Mouse (Mus musculus) intestine, embryonic 16.5 days (tissue): ENCODE measurements around the gene Fanca. TPM values are rescaled to one million over a fixed set of nuclear protein-coding genes. Genes with fewer than 3 reads are reported as not detected.
"Not testable (repeated sequence)": the region's sequence is repeated elsewhere in the genome, so short reads cannot be mapped to it uniquely, and the experiment has no call there.

Source experiments
- ATAC-seq: fragments of 200-750 bp; cut with Nextera tagmentation; 2 replicates; pipeline ENCODE4 v1.8.0; 2017; ENCODE audit warnings: moderate TSS enrichment, moderate library complexity
- H3K27ac ChIP-seq: fragments of 300-500 bp; sonication (generic); 2 replicates; pipeline ENCODE4 v1.5.1; 2014; ENCODE audit warnings: mild to moderate bottlenecking, low read length
- H3K27me3 ChIP-seq: fragments of 300-500 bp; sonication (generic); replicated peaks from 2 replicates; pipeline ENCODE4 v1.6.1; 2014; ENCODE audit warnings: low read length, control low read depth, mixed read lengths; ENCODE audit not compliant: control insufficient read depth, insufficient read depth
- H3K36me3 ChIP-seq: fragments of 300-500 bp; sonication (generic); 2 replicates; pipeline ENCODE4 v1.6.1; 2014; ENCODE audit warnings: low read length, control low read depth; ENCODE audit not compliant: control insufficient read depth, insufficient read depth
- H3K4me1 ChIP-seq: fragments of 300-500 bp; sonication (generic); 2 replicates; pipeline ENCODE4 v1.6.1; 2014; ENCODE audit warnings: low read length, control low read depth, mixed read lengths; ENCODE audit not compliant: control insufficient read depth, insufficient read depth
- H3K4me2 ChIP-seq: fragments of 300-500 bp; sonication (generic); 2 replicates; pipeline ENCODE4 v1.6.1; 2014; ENCODE audit warnings: low read depth, low read length, control low read depth
- H3K4me3 ChIP-seq: fragments of 300-500 bp; sonication (generic); 2 replicates; pipeline ENCODE4 v1.5.1; 2014; ENCODE audit warnings: mild to moderate bottlenecking, low read length
- H3K9ac ChIP-seq: fragments of 300-500 bp; sonication (generic); 2 replicates; pipeline ENCODE4 v1.6.1; 2014; ENCODE audit warnings: low read depth, low read length
- H3K9me3 ChIP-seq: fragments of 300-500 bp; sonication (generic); 2 replicates; pipeline ENCODE4 v1.6.1; 2016; ENCODE audit warnings: low read length, control low read depth; ENCODE audit not compliant: control insufficient read depth
- WGBS: fragments of 180-500 bp; shearing (Covaris S2); extraction: QIAGEN DNeasy Blood & Tissue Kit; methylation state at CpG from one replicate; pipeline ENCODE4 v1.1.7; 2014; 5-methylcytosine and 5-hydroxymethylcytosine counted together
- polyA plus RNA-seq: library from polyadenylated mRNA; unstranded; fragments of >200 nt; fragmentation: Nextera tagmentation; extraction: Ambion mirVana; gene quantifications from 2 replicates; pipeline ENCODE4 v1.2.1, GENCODE M21; 2015

Fanca gene
- polyA plus RNA-seq, 1 experiment from 2014 or later: 20.2 TPM

DNA sequence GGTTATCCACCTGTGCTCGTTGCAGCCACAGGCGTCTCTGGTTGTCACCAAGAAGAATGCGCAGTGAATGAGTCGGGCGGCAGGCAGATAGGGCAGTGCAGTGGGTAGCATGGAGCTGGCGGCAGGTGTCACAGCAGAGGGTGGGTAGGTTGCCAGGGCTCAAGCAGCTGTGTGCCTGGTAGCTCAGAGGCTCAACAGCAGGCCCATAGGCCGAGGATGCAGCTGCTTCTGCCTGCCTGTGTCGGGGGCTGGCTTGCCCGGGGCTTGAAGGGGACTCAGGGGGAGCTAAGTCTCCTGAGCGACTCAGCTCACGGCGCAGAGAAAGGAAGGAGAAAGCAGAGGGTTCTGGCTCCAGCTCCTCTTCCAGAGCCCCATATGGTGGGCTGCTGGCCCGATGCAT lies 85.1 kb downstream of the Fanca start:
- Histone ChIP-seq H3K9me3 (no peaks in the 10 kb centered on the region), H3K27ac (no peak overlapping the region), H3K27me3 (no peaks in the 10 kb centered on the region), H3K4me2 (no peak overlapping the region), H3K4me3 (no peak overlapping the region), H3K4me1 (peaks cover 14% of the 10 kb centered on the region), H3K36me3 (no peaks in the 10 kb centered on the region), H3K9ac (no peak overlapping the region)
- ATAC-seq: no peak
- WGBS: 57% methylated on average over 13 of the region's 13 CpGs

DNA sequence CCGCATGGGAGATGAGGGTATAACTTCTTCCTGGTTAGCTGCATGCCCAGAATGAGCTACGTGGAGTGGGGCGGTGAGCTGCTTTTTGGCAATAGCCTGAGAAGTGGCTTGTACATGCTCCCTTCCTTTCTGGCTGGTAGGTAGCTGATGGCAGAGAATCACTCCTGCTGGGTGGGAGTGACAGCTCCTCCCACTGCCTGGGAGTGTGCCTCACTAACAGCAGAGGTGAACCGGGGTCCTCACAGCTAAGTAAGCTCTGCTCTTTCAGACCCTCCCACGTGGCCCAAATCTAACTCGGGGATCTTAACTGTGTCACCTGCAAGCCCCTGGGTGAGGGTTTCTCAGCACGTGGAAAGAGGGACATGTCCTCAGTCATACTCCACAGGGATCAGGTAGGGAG lies 85.8 kb downstream of the Fanca start:
- Histone ChIP-seq H3K9me3 (no peaks in the 10 kb centered on the region), H3K4me2 (no peak overlapping the region), H3K27ac (no peak overlapping the region), H3K27me3 (no peaks in the 10 kb centered on the region), H3K36me3 (0 out of 2 replicates have a peak, but pooled peaks cover under 1% of the 10 kb centered on the region), H3K9ac (no peak overlapping the region), H3K4me1 (peaks cover 14% of the 10 kb centered on the region), H3K4me3 (no peak overlapping the region)
- ATAC-seq: no peak
- 29% methylated on average over 7 of the region's 7 CpGs for WGBS

- WGBS: 53% methylated on average over 5 of the region's 5 CpGs
- H3K27ac ChIP-seq: no peak overlapping the region
- H3K9ac ChIP-seq: 0 out of 2 replicates have a peak overlapping the region, but pooled peaks have one; percentile 24
- no peak overlapping the region for H3K4me3 ChIP-seq
- ATAC-seq: no peak
- H3K9me3 ChIP-seq: no peaks in the 10 kb centered on the region
- H3K4me2 ChIP-seq: no peak overlapping the region
- H3K27me3 ChIP-seq: no peaks in the 10 kb centered on the region
- H3K36me3 ChIP-seq: 0 out of 2 replicates have a peak, but pooled peaks cover 8% of the 10 kb centered on the region
- peaks cover 14% of the 10 kb centered on the region for H3K4me1 ChIP-seq
Observed at GRCm38 (mm10) chr8:123231742-123232141, 86.6 kb downstream of the Fanca start.

GRCm38 (mm10) chr8:123230326-123230725 lies 88.0 kb downstream of the Fanca start:
- H3K36me3 ChIP-seq, ATAC-seq, H3K27ac ChIP-seq, H3K4me3 ChIP-seq, H3K9ac ChIP-seq, H3K9me3 ChIP-seq, H3K27me3 ChIP-seq, H3K4me1 ChIP-seq, H3K4me2 ChIP-seq: not testable (repeated sequence)
- WGBS: 77% methylated on average over 10 of the region's 11 CpGs

DNA sequence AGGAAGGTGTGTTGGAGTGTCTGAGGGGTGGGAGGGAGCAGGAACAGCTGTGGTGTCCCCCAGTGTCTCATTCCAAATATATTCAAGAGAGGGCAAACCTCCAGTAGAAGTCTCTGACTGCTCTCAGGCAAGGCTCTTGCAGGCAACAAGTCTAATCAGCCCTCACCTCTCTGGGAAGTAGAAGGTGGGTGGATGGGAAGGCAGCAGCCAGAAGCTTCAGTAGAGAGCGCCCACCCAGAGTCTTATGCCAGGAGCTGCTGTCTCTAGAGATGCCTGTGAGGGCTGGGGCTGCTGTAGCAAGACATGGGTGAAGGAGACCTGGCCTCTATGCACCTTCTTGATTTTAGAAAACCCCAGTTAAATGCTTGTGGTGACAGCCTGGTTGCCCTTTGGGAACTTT lies 90.0 kb downstream of the Fanca start:
- no peaks in the 10 kb centered on the region for H3K27me3 ChIP-seq
- H3K36me3 ChIP-seq: 0 out of 2 replicates have a peak, but pooled peaks cover 8% of the 10 kb centered on the region
- H3K4me3 ChIP-seq: no peak overlapping the region
- no peak overlapping the region for H3K27ac ChIP-seq
- no peaks in the 10 kb centered on the region for H3K9me3 ChIP-seq
- H3K4me2 ChIP-seq: no peak overlapping the region
- ATAC-seq: no peak
- no peak overlapping the region for H3K9ac ChIP-seq
- peaks cover 8% of the 10 kb centered on the region; the same call in 1 of the 2 replicates for H3K4me1 ChIP-seq
- 95% methylated on average over 1 of the region's 1 CpGs for WGBS

GRCm38 (mm10) chr8:123224278-123225266 lies 93.8 kb downstream of the Fanca start, which contains the start of gene Cdk10:
Gene Cdk10, plus strand, starts transcription at chr8:123224842.
- ATAC-seq: peak; percentile 94
- Histone ChIP-seq H3K4me3 (peak within 1 kb of the TSS; percentile 82), H3K27me3 (no peaks in the 10 kb centered on the region), H3K27ac (peak within 1 kb of the TSS; percentile 74), H3K36me3 (0 out of 2 replicates have a peak, but pooled peaks cover 8% of the 10 kb centered on the region), H3K4me1 (peaks cover 8% of the 10 kb centered on the region; the same call in 1 of the 2 replicates), H3K9ac (peak within 1 kb of the TSS; percentile 88), H3K9me3 (no peaks in the 10 kb centered on the region), H3K4me2 (peak within 1 kb of the TSS; percentile 86)
- 2% methylated on average over 59 of the region's 59 CpGs for WGBS

- no peak overlapping the region for H3K9ac ChIP-seq
- H3K27ac ChIP-seq: no peak overlapping the region
- no peak overlapping the region for H3K4me3 ChIP-seq
- no peaks in the 10 kb centered on the region for H3K27me3 ChIP-seq
- H3K4me1 ChIP-seq: peaks cover 8% of the 10 kb centered on the region; the same call in 1 of the 2 replicates
- H3K9me3 ChIP-seq: no peaks in the 10 kb centered on the region
- ATAC-seq: no peak
- 76% methylated on average over 1 of the region's 1 CpGs for WGBS
- no peak overlapping the region for H3K4me2 ChIP-seq
- H3K36me3 ChIP-seq: no peaks in the 10 kb centered on the region
Observed at GRCm38 (mm10) chr8:123220917-123221316, 97.5 kb downstream of the Fanca start.

Other genes with a start within 250 kb of the Fanca start
- 1,403 and 1,521 TPM in 2 replicates for gene Rpl13, start 216.2 kb downstream of the Fanca start, polyA plus RNA-seq
- 0.78 and 0.93 TPM in 2 replicates for gene Cpne7, start 201.2 kb downstream of the Fanca start, polyA plus RNA-seq
- gene Sult5a1, start 160.3 kb downstream of the Fanca start, polyA plus RNA-seq: 9.3 and 9.6 TPM in 2 replicates
- 7.5 and 12.6 TPM in 2 replicates for gene Dpep1, start 132.3 kb downstream of the Fanca start, polyA plus RNA-seq
- gene Chmp1a, start 105.8 kb downstream of the Fanca start, polyA plus RNA-seq: 173 and 184 TPM in 2 replicates
- gene Spata33, start 105.7 kb downstream of the Fanca start, polyA plus RNA-seq: 1.7 and 2.7 TPM in 2 replicates
- 23.7 and 27.8 TPM in 2 replicates for gene Cdk10, start 93.7 kb downstream of the Fanca start, polyA plus RNA-seq
- gene Spata2l, start 82.3 kb downstream of the Fanca start, polyA plus RNA-seq: 6.0 TPM in 2 replicates
- 16.5 and 19.3 TPM in 2 replicates for gene Zfp276, start 64.4 kb downstream of the Fanca start, polyA plus RNA-seq
- gene Vps9d1, start 64.2 kb downstream of the Fanca start, polyA plus RNA-seq: 16.3 and 19.3 TPM in 2 replicates
- 0.89 and 2.0 TPM in 2 replicates for gene Spire2, start 14.1 kb upstream of the Fanca start, polyA plus RNA-seq
- gene Tcf25, start 55.2 kb upstream of the Fanca start, polyA plus RNA-seq: 155 and 161 TPM in 2 replicates
- not detected in 2 replicates for gene Mc1r, start 88.5 kb upstream of the Fanca start, polyA plus RNA-seq
- gene Tubb3, start 92.8 kb upstream of the Fanca start, polyA plus RNA-seq: 45.6 and 52.6 TPM in 2 replicates
- gene Def8, start 105.0 kb upstream of the Fanca start, polyA plus RNA-seq: 26.5 and 27.4 TPM in 2 replicates
- 45.3 and 48.7 TPM in 2 replicates for gene Afg3l1, start 159.3 kb upstream of the Fanca start, polyA plus RNA-seq
- gene Dbndd1, start 196.9 kb upstream of the Fanca start, polyA plus RNA-seq: 2.6 and 2.8 TPM in 2 replicates
- gene Gas8, start 200.3 kb upstream of the Fanca start, polyA plus RNA-seq: 20.0 and 20.5 TPM in 2 replicates